Mouse (Mus musculus): ENCODE results near the gene Vmn1r34.
"Not testable (repeated sequence)": the region's sequence is repeated elsewhere in the genome, so short reads cannot be mapped to it uniquely, and the experiment has no call there.

Gene Vmn1r34

DNA sequence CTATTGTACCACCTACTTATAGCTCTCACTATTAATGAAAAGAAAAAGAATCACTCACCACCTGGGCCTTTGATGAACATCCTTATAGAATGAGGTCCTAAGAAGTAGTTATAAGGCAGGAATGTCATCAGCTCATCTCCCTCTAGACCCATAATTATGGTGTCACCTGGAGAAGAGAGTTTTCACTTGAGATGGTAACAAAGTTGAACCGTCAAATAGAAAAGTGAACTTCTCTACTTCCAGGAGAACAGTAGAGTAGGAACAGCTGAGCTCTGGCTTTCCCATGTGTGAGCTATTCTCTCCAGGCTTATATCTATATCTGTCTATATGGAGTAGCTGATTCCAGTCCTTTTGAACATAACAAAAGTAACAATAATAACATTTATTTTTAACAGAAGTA is at the start of gene Vmn1r34:
TSS of gene Vmn1r34 (minus strand) at position 101 of the 400 bp plus-strand sequence.
- DNase-seq = no peak

DNA sequence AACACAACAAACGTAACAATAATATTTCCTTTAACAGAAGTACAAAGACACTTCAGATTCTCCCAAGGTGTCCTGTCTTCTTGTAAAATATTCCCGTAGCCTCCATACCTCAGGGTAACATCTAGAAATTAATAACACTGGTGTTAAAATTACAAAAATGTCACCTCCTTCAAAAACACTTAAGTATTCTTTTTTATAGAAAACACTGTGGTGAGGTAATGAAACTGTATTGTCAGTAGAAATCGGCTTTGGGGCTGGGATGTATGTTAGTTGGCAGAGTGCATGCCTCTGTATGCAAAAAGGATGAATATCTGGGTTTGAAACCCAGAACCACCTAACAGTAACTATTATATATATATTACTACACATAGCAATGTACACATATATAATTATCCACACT is 42.1 kb upstream of the Vmn1r34 start, which contains the start of gene Vmn1r35:
TSS of gene Vmn1r35 (minus strand) at position 101 of the 400 bp plus-strand sequence.
- no peak for DNase-seq

DNA sequence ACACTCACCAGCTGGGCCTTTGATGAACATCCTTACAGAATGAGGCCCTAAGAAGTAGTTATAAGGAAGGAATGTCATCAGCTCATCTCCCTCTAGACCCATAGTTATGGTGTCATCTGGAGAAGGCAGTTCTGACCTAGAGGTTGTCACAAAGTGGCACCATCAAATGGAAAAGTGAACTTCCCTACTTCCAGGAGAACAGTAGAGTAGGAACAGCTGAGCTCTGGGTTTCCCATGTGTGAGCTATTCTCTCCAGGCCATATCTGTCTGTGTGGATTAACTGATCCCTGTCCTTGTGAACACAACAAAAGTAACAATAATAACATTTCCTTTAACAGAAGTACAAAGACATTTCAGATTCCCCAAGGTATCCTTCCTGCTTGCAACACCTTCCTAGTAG is 25.5 kb downstream of the Vmn1r34 start, which contains the start of gene Vmn1r33:
TSS of gene Vmn1r33 (minus strand) at position 101 of the 400 bp plus-strand sequence.
- DNase-seq = not testable (repeated sequence)

- peak; percentile 25 to 31 for DNase-seq
These were observed 47.9 kb downstream of the Vmn1r34 start for GRCm38 (mm10) chr6:66595804-66596203.

Data from B cell, adult 2 months (primary cell).